Mouse (Mus musculus) forebrain, postnatal 0 days (tissue): ENCODE data around the gene Nutf2. TPM values are rescaled to one million over a fixed set of nuclear protein-coding genes. Genes with fewer than 3 reads are reported as not detected.

Experiments
- ATAC-seq: fragments of 200-750 bp; cut with Nextera tagmentation; 2 replicates; pipeline ENCODE4 v1.8.0; 2017; ENCODE audit warnings: mild to moderate bottlenecking, moderate library complexity
- DNase-seq: peaks from one replicate; pipeline ENCODE4 v3.0.0-alpha.2; 2015
- H3K27ac ChIP-seq: fragments of 300-500 bp; sonication (generic); 2 replicates; pipeline ENCODE4 v1.5.1; 2014; ENCODE audit warnings: low read depth, mild to moderate bottlenecking, antibody characterized with exemption, low read length, moderate library complexity, mixed read lengths
- H3K27me3 ChIP-seq: fragments of 300-500 bp; sonication (generic); 2 replicates; pipeline ENCODE4 v1.6.1; 2014; ENCODE audit warnings: mild to moderate bottlenecking, low read length, mixed read lengths; ENCODE audit not compliant: insufficient read depth
- H3K36me3 ChIP-seq: fragments of 300-500 bp; sonication (generic); 2 replicates; pipeline ENCODE4 v1.6.1; 2014; ENCODE audit warnings: mild to moderate bottlenecking, moderate library complexity; ENCODE audit not compliant: insufficient read depth
- H3K4me1 ChIP-seq: fragments of 300-500 bp; sonication (generic); 2 replicates; pipeline ENCODE4 v1.6.1; 2014; ENCODE audit warnings: antibody characterized with exemption; ENCODE audit not compliant: insufficient read depth
- H3K4me2 ChIP-seq: fragments of 300-500 bp; sonication (generic); 2 replicates; pipeline ENCODE4 v1.6.1; 2014; ENCODE audit warnings: low read depth, mild to moderate bottlenecking, moderate library complexity
- H3K4me3 ChIP-seq: fragments of 300-500 bp; sonication (generic); 2 replicates; pipeline ENCODE4 v1.5.1; 2014; ENCODE audit warnings: low read depth, low read length, mixed read lengths
- H3K9ac ChIP-seq: fragments of 300-500 bp; sonication (generic); 2 replicates; pipeline ENCODE4 v1.6.1; 2014; ENCODE audit warnings: mild to moderate bottlenecking
- H3K9me3 ChIP-seq: fragments of 300-500 bp; sonication (generic); 2 replicates; pipeline ENCODE4 v1.6.1; 2016; ENCODE audit warnings: low read length
- CTCF ChIP-seq: sonication (generic); IDR thresholded peaks from 2 replicates; pipeline ENCODE4 v1.5.1; 2016; ENCODE audit warnings: antibody characterized with exemption, control low read depth, low read depth
- WGBS: fragments of 180-500 bp; shearing (Covaris S2); extraction: QIAGEN DNeasy Blood & Tissue Kit; methylation state at CpG from one replicate; pipeline ENCODE4 v1.1.7; 2014; 5-methylcytosine and 5-hydroxymethylcytosine counted together
- polyA plus RNA-seq: library from polyadenylated mRNA; unstranded; fragments of >200 nt; fragmentation: Nextera tagmentation; extraction: Ambion mirVana; gene quantifications from 2 replicates; pipeline ENCODE4 v1.2.1, GENCODE M21; 2015
- total RNA-seq: library from RNA; depleted of rRNA; stranded (reverse); fragments of >200 nt; gene quantifications from 2 replicates; pipeline ENCODE4 v1.2.3, GENCODE M21; 2014; rRNA removed

Gene Nutf2
- 70.4 and 89.5 TPM in 2 replicates for total RNA-seq
- 142 and 146 TPM in 2 replicates for polyA plus RNA-seq

DNA sequence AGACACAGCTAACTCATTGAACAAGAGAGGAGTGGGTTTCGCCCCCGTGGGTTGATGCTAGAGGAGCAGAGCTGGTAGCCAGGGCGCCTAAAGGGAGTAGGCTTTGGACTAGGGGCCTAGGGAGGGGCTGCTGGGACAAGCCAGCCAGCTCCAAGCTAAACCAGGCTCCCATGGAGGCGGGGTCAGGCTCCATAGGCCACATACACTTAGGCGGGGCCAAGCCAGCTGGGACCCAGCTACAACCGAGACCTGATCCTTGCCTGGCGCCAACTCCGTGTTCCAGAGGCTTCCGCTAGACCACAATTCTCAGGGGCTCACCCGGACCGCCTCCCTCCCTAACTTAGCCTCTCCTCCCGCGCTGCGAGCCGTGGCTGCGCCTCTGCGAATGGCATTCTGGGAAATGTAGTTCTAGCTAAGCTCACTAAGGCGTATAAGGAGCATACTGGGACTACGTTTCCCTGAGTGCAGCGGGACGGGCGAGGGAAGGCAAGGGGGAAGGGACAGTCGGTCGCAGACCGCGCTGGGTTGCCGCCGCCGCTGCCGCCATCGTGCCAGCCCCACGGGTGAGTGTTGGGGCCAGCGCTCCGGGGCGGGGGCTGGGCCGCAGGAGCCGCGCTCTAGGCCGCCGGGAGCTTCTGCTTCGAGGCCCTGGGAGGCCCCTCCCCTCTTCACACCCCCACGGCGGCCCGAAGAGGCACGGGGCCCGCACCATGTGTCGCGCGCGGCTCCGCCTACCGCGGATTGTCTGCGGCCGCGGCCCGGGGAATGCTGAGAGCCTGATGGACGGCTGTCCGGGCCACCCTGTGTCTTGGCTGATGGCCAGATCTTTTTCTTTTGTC is at the start of gene Nutf2:
Gene Nutf2 (plus strand): TSS at position 438 of the 839 bp plus-strand sequence.
- WGBS, result 2% methylated on average over 42 of the region's 59 CpGs
- Histone ChIP-seq H3K9ac (peak within 1 kb of the TSS; percentile 96), H3K27ac (peak within 1 kb of the TSS; percentile 92), H3K27me3 (no peaks in the 10 kb centered on the region), H3K4me3 (peak within 1 kb of the TSS; percentile 94), H3K9me3 (no peaks in the 10 kb centered on the region), H3K36me3 (no peaks in the 10 kb centered on the region), H3K4me2 (peak within 1 kb of the TSS; percentile 68), H3K4me1 (peaks cover 28% of the 10 kb centered on the region)
- peak; percentile 98 for ATAC-seq
- TF ChIP-seq CTCF, result no peak
- peak; percentile 96 for DNase-seq

DNA sequence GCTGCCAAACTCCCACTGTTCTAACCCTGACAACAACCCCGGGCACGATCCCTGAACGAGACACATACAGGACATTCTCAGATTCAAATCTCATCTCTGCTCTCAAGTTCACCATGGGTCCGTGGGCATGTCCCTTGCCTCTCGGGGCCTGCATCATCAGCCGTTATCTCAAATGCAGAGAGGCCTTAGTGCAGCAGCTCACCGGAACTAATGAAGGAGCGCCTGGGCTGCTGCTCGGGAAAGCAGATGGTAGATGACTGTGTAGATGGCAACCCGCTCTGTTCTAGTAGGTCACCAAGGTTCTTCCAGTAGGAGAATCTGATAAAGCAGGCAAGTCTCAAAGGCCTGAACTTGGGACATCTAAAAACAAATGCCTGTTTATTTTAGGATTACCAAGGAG is 49.3 kb upstream of the Nutf2 start:
- Histone ChIP-seq H3K4me1 (no peaks in the 10 kb centered on the region), H3K27me3 (no peaks in the 10 kb centered on the region), H3K4me3 (no peak overlapping the region), H3K9ac (no peak overlapping the region), H3K9me3 (no peaks in the 10 kb centered on the region), H3K36me3 (no peaks in the 10 kb centered on the region), H3K4me2 (no peak overlapping the region), H3K27ac (no peak overlapping the region)
- ATAC-seq (no peak), DNase-seq (no peak)
- no peak for TF ChIP-seq CTCF
- WGBS, result 91% methylated on average over 10 of the region's 10 CpGs

DNA sequence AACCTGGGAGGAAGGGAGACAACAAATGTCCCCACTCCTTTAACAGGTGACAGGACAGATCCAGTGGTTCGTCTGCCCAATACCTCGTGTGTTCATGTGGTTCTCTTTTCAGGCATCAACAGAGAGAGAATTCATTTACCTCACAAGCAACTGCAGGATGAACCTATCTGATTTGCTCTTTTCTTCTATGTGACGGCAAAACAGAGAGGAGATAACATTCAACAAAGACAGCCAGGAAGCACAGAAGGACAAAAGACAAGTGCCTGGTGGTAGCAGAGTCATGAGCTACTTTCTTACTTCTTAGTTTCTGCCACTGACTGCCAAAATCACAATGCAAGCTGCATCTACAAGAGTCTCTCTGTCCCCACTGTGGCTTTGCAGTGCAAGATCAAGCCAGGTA is 48.8 kb upstream of the Nutf2 start:
- ATAC-seq, result no peak
- Histone ChIP-seq H3K4me2 (no peak overlapping the region), H3K4me3 (no peak overlapping the region), H3K4me1 (no peaks in the 10 kb centered on the region), H3K27ac (no peak overlapping the region), H3K27me3 (no peaks in the 10 kb centered on the region), H3K36me3 (no peaks in the 10 kb centered on the region), H3K9ac (no peak overlapping the region), H3K9me3 (no peaks in the 10 kb centered on the region)
- TF ChIP-seq CTCF, result no peak
- DNase-seq, result no peak
- WGBS, result 75% methylated on average over 3 of the region's 3 CpGs

DNA sequence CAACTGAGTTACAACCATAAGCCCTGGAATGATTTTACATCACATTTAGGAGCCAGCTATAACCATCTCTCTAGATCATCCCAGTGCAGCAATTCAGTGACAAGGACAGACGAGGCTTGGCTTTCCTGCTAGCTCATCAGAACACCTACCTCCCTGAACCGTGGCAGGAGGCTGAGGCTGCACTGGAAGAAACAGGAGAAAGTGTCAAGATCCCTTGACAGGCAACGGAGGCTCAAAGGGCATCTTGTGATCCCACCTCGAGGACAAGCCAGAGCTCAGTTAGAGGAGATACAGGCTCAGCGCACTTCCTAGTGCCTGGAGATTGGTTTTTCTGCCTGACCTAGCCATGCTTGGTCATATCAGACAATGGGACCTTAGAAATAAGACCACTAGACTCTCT is 47.9 kb upstream of the Nutf2 start:
- Histone ChIP-seq H3K36me3 (no peaks in the 10 kb centered on the region), H3K4me2 (no peak overlapping the region), H3K4me3 (no peak overlapping the region), H3K27me3 (no peaks in the 10 kb centered on the region), H3K4me1 (no peaks in the 10 kb centered on the region), H3K9ac (no peak overlapping the region), H3K27ac (no peak overlapping the region), H3K9me3 (no peaks in the 10 kb centered on the region)
- ATAC-seq (no peak), DNase-seq (no peak)
- no peak for TF ChIP-seq CTCF
- 94% methylated on average over 5 of the region's 5 CpGs for WGBS

DNA sequence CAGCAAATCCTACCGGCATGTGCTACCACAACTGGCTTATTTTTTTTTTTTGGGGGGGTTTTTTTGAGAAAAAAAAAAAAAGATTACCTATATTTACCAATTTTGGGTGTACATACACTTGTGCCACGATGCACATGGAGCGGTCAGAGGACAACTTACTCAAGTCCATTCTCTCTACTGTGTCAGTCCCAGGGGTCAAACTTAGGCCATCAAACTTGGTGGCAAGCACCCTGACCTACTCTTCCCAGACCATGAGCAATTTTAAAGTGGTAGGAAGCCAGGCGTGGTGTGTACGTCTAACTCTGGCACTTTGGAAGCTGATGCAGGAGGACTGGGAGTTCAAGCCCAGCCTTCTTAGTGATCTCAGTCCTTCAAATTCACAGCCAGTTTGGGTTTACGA is 47.1 kb upstream of the Nutf2 start:
- Histone ChIP-seq H3K36me3 (0 out of 2 replicates have a peak, but pooled peaks cover 3% of the 10 kb centered on the region), H3K9me3 (no peaks in the 10 kb centered on the region), H3K27me3 (no peaks in the 10 kb centered on the region), H3K27ac (no peak overlapping the region), H3K4me1 (no peaks in the 10 kb centered on the region), H3K9ac (no peak overlapping the region), H3K4me3 (no peak overlapping the region), H3K4me2 (no peak overlapping the region)
- no peak for DNase-seq
- ATAC-seq, result no peak
- TF ChIP-seq CTCF, result no peak
- WGBS, result 97% methylated on average over 6 of the region's 6 CpGs

DNA sequence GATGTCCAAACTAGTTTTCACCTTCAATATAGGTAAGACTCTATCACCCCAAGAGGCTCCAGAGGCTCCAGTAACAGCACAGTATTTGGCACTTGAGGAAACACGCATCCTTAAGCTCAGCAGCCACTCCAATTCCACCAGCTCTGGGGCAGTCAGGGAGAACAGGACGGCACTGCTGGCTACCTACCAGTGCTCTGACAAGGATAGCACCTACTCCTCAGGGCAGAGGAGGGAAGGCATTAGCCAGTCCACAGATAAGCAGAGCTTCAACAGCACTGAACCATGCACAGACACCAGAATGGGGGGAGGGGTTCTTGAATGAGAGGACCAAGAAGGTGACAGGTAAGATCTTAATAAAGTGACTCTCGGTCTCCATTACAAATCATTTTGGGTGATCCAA is 40.7 kb upstream of the Nutf2 start:
- TF ChIP-seq CTCF, result no peak
- H3K9ac ChIP-seq, result no peak overlapping the region
- DNase-seq, result no peak
- no peaks in the 10 kb centered on the region for H3K4me1 ChIP-seq
- no peaks in the 10 kb centered on the region for H3K9me3 ChIP-seq
- no peak overlapping the region for H3K27ac ChIP-seq
- H3K36me3 ChIP-seq, result peaks cover 35% of the 10 kb centered on the region
- no peak for ATAC-seq
- 97% methylated on average over 3 of the region's 3 CpGs for WGBS
- no peak overlapping the region for H3K4me2 ChIP-seq
- H3K4me3 ChIP-seq, result no peak overlapping the region
- no peaks in the 10 kb centered on the region for H3K27me3 ChIP-seq

DNA sequence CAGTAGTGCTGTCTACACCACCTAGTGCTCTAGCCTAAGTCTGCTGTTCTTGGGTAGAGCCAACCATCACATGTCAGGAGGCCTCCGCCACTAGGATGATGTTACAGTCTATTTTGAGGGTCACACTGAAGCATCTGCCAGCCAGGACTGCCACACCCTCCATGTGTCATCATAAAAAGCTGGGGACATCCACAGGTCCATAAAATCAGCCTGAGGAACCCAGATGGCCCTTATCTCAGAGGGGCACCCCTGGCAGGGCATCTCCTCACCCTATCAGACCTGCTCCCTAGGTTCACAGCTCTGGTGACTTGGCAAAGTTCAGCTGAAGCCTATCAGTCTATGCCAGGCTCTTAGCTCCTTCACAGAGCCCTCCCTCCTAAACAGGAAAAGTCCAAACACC is 39.5 kb upstream of the Nutf2 start:
- WGBS, result 90% methylated on average over 1 of the region's 1 CpGs
- ATAC-seq, result no peak
- no peak overlapping the region for H3K27ac ChIP-seq
- H3K4me3 ChIP-seq, result no peak overlapping the region
- peaks cover 45% of the 10 kb centered on the region for H3K36me3 ChIP-seq
- H3K27me3 ChIP-seq, result no peaks in the 10 kb centered on the region
- DNase-seq, result no peak
- no peaks in the 10 kb centered on the region for H3K9me3 ChIP-seq
- H3K4me1 ChIP-seq, result peaks cover 3% of the 10 kb centered on the region; the same call in 1 of the 2 replicates
- H3K4me2 ChIP-seq, result no peak overlapping the region
- no peak for TF ChIP-seq CTCF
- H3K9ac ChIP-seq, result no peak overlapping the region
